Mouse (Mus musculus): Measurements from ENCODE around the gene Oat. TPM values are rescaled to one million over a fixed set of nuclear protein-coding genes. Genes with fewer than 3 reads are reported as not detected.
A peak's percentile ranks its signal among the peaks of the same experiment; 100 is the strongest.

Oat gene
- polyA plus RNA-seq, 1 experiment from 2014 or later, result 155 TPM

DNA sequence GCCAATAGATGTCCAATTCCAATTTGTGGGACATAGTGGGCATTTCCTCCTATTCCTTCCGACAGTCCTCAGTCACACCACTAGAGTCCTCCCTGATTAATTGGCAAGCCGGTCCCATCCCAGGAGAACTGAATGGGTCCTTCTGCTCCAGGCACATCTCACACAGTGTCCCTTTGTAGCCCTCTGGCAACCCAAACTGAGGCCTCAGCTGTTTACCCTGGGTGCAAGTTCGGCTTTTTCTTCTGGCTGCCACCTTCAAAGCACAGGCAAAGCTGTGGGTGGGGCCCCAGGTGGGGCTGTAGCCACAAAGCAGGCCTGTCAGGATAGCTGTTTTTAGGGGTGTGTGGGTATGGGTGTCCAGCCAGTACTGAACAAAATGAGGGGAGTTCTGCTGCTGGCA, 29.1 kb downstream of the Oat start:
- H3K9ac ChIP-seq (ENCODE audit: low read length), result no peak overlapping the region
- no peak for DNase-seq (ENCODE audit: low spot score)
- no peak for TF ChIP-seq EP300 (optimal IDR thresholded peaks at IDR 0.05)
- TF ChIP-seq CTCF (IDR thresholded peaks at IDR 0.05; ENCODE audit: low read depth), result no peak
- no peak for ATAC-seq (ENCODE audit: low FRiP score, low TSS enrichment)
- H3K4me3 ChIP-seq (ENCODE audit: low read depth, low read length), result no peak overlapping the region
- no peak overlapping the region for H3K4me2 ChIP-seq (replicated peaks; ENCODE audit: low read depth)
- no peaks in the 10 kb centered on the region for H3K9me3 ChIP-seq (ENCODE audit: control insufficient read depth, low read length)
- no peaks in the 10 kb centered on the region for H3K4me1 ChIP-seq (replicated peaks; ENCODE audit: control insufficient read depth, insufficient read depth)
- H3K27ac ChIP-seq (replicated peaks), result no peak overlapping the region
- 72% methylated on average over 3 of the region's 3 CpGs for WGBS
- no peaks in the 10 kb centered on the region for H3K36me3 ChIP-seq (ENCODE audit: control insufficient read depth, insufficient read depth, low read length)
- H3K27me3 ChIP-seq (ENCODE audit: control insufficient read depth, insufficient read depth, low read length), result no peaks in the 10 kb centered on the region

DNA sequence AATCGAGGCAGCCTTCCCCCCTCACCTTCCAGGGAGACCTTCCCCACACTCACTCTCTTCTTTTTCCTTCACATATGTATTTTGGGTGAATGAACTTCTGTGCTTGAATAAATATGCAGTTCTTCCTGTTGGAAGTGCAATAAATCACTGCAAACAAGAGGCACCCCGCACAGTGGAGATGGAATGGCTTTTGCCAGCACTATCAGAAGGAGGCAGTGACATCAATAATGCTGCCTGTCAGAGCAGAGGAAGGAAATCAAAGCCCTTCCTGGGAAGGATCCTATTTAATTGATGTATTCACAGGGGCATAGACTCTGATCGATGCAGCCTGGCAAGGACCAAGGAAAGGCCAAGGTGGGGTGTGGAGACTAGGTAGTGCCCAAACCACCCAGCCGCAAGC, 33.8 kb downstream of the Oat start:
- no peak for TF ChIP-seq CTCF (IDR thresholded peaks at IDR 0.05; ENCODE audit: low read depth)
- no peak for TF ChIP-seq EP300 (optimal IDR thresholded peaks at IDR 0.05)
- H3K9ac ChIP-seq (ENCODE audit: low read length), result no peak overlapping the region
- no peak overlapping the region for H3K4me3 ChIP-seq (ENCODE audit: low read depth, low read length)
- no peak overlapping the region for H3K27ac ChIP-seq (replicated peaks)
- ATAC-seq (ENCODE audit: low FRiP score, low TSS enrichment) (no peak), DNase-seq (ENCODE audit: low spot score) (no peak)
- no peaks in the 10 kb centered on the region for H3K9me3 ChIP-seq (ENCODE audit: control insufficient read depth, low read length)
- no peaks in the 10 kb centered on the region for H3K4me1 ChIP-seq (replicated peaks; ENCODE audit: control insufficient read depth, insufficient read depth)
- no peak overlapping the region for H3K4me2 ChIP-seq (replicated peaks; ENCODE audit: low read depth)
- 47% methylated on average over 4 of the region's 4 CpGs for WGBS
- no peaks in the 10 kb centered on the region for H3K36me3 ChIP-seq (ENCODE audit: control insufficient read depth, insufficient read depth, low read length)
- H3K27me3 ChIP-seq (ENCODE audit: control insufficient read depth, insufficient read depth, low read length), result no peaks in the 10 kb centered on the region

DNA sequence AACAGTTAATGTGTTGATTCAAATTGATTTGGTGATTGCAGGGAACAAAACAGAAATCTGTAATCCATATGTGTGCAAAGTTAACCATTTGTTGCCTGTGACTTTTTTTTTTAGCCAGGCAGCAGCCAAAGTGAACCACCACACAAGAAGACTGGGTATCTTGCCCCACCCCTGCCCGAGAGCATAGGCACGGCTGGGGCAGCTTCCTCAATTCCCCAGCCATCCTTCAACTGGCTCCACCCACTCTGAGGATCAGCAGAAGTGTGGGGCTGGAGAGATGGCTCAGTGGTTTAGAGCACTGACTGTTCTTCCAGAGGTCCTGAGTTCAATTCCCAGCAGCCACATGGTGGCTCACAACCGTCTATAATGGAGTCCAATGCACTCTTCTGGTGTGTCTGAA, 34.6 kb downstream of the Oat start:
- no peak for ATAC-seq (ENCODE audit: low FRiP score, low TSS enrichment)
- WGBS, result 71% methylated on average over 3 of the region's 3 CpGs

DNA sequence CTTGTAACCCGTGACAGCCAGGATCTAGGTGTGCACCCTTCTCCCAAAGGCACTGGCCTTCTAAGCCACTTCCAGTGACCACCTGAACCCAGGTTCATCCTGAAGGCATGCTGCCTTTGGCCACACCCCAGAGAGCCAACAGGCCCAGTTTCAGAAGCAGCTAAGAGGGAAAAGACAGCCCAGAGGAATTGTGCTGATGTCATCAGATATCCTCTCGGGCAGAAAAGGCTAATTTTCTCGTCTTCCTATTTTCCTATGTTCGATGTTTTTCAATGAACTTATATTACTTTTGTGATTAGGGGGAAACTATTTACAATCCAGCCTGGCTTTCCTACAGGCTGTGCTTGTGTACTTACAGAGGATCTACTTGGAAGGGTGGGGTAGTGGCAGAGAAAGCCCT, 35.6 kb downstream of the Oat start:
- H3K4me3 ChIP-seq (ENCODE audit: low read depth, low read length), result no peak overlapping the region
- no peaks in the 10 kb centered on the region for H3K4me1 ChIP-seq (replicated peaks; ENCODE audit: control insufficient read depth, insufficient read depth)
- H3K9me3 ChIP-seq (ENCODE audit: control insufficient read depth, low read length), result no peaks in the 10 kb centered on the region
- H3K9ac ChIP-seq (ENCODE audit: low read length), result no peak overlapping the region
- no peaks in the 10 kb centered on the region for H3K36me3 ChIP-seq (ENCODE audit: control insufficient read depth, insufficient read depth, low read length)
- no peak for ATAC-seq (ENCODE audit: low FRiP score, low TSS enrichment)
- DNase-seq (ENCODE audit: low spot score), result no peak
- TF ChIP-seq EP300 (optimal IDR thresholded peaks at IDR 0.05) (no peak), CTCF (IDR thresholded peaks at IDR 0.05; ENCODE audit: low read depth) (no peak)
- 81% methylated on average over 4 of the region's 4 CpGs for WGBS
- no peaks in the 10 kb centered on the region for H3K27me3 ChIP-seq (ENCODE audit: control insufficient read depth, insufficient read depth, low read length)
- no peak overlapping the region for H3K27ac ChIP-seq (replicated peaks)
- H3K4me2 ChIP-seq (replicated peaks; ENCODE audit: low read depth), result no peak overlapping the region

More for the DNA sequence above, 34.6 kb downstream of the Oat start:
- Histone ChIP-seq H3K4me3 (ENCODE audit: low read depth, low read length) (no peak overlapping the region), H3K9me3 (ENCODE audit: control insufficient read depth, low read length) (no peaks in the 10 kb centered on the region), H3K4me1 (replicated peaks; ENCODE audit: control insufficient read depth, insufficient read depth) (no peaks in the 10 kb centered on the region), H3K27me3 (ENCODE audit: control insufficient read depth, insufficient read depth, low read length) (no peaks in the 10 kb centered on the region), H3K4me2 (replicated peaks; ENCODE audit: low read depth) (no peak overlapping the region), H3K9ac (ENCODE audit: low read length) (no peak overlapping the region), H3K27ac (replicated peaks) (no peak overlapping the region), H3K36me3 (ENCODE audit: control insufficient read depth, insufficient read depth, low read length) (no peaks in the 10 kb centered on the region)
- TF ChIP-seq CTCF (IDR thresholded peaks at IDR 0.05; ENCODE audit: low read depth), result no peak
- TF ChIP-seq EP300 (optimal IDR thresholded peaks at IDR 0.05), result no peak
- no peak for DNase-seq (ENCODE audit: low spot score)

DNA sequence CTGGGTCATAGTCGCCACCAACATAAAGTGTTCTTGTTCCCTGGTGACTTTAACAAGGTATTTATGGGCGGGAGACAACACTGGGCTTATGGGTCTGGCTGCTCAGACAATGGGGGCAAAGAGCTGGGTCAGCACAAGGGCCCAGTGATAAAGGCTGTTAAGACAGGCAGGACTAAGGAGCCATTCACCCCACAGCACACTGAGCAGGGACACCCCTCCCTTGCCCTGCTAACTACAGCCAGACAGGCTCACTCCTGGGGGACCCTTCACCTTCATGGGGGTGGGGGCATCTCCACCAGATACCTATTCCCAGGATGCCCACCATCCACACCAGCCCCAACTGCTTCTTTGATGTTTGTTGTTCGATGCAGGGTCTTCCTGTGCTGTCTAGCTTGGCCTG, 47.0 kb downstream of the Oat start:
- H3K4me2 ChIP-seq (replicated peaks; ENCODE audit: low read depth), result no peak overlapping the region
- TF ChIP-seq CTCF (IDR thresholded peaks at IDR 0.05; ENCODE audit: low read depth) (no peak), EP300 (optimal IDR thresholded peaks at IDR 0.05) (no peak)
- no peaks in the 10 kb centered on the region for H3K9me3 ChIP-seq (ENCODE audit: control insufficient read depth, low read length)
- no peaks in the 10 kb centered on the region for H3K27me3 ChIP-seq (ENCODE audit: control insufficient read depth, insufficient read depth, low read length)
- H3K4me3 ChIP-seq (ENCODE audit: low read depth, low read length), result no peak overlapping the region
- no peak for ATAC-seq (ENCODE audit: low FRiP score, low TSS enrichment)
- no peaks in the 10 kb centered on the region for H3K4me1 ChIP-seq (replicated peaks; ENCODE audit: control insufficient read depth, insufficient read depth)
- no peaks in the 10 kb centered on the region for H3K36me3 ChIP-seq (ENCODE audit: control insufficient read depth, insufficient read depth, low read length)
- 80% methylated on average over 3 of the region's 3 CpGs for WGBS
- no peak overlapping the region for H3K9ac ChIP-seq (ENCODE audit: low read length)
- DNase-seq (ENCODE audit: low spot score), result no peak
- no peak overlapping the region for H3K27ac ChIP-seq (replicated peaks)

DNA sequence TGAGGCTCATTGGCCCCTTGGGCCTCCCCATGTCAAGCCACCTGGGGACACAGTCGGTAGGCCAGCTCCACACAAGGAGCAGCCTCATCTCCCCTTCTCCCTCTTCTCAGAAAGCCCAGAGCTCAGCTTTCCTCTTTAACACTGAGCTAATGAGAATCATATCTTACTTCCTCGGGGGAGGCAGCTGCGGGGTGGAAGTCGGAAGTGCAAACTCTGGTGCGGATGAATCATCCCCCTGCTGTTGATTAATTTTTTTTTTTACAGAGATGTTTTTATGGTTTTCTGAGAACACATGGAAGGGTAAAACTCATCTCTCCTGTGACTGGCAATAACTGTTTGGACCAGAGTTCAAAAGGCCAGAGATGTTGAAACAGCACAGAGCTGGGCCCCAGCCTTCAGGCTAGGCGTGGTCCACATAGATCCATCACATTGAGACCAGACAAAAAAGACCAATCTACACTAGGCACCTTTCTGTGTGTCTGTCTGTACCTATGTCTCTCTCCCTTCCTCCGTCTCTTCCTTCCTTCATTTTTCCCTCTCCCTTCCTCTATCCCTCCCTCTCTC, 62.7 kb downstream of the Oat start:
- ATAC-seq (ENCODE audit: low FRiP score, low TSS enrichment), result peak; percentile 32; the same call in 1 of the 2 replicates
- 42% methylated on average over 7 of the region's 7 CpGs for WGBS
- Histone ChIP-seq H3K27ac (replicated peaks) (no peak overlapping the region), H3K9ac (ENCODE audit: low read length) (no peak overlapping the region), H3K9me3 (ENCODE audit: control insufficient read depth, low read length) (no peaks in the 10 kb centered on the region), H3K4me3 (ENCODE audit: low read depth, low read length) (no peak overlapping the region), H3K36me3 (ENCODE audit: control insufficient read depth, insufficient read depth, low read length) (no peaks in the 10 kb centered on the region), H3K4me2 (replicated peaks; ENCODE audit: low read depth) (no peak overlapping the region), H3K4me1 (replicated peaks; ENCODE audit: control insufficient read depth, insufficient read depth) (no peaks in the 10 kb centered on the region), H3K27me3 (ENCODE audit: control insufficient read depth, insufficient read depth, low read length) (no peaks in the 10 kb centered on the region)
- TF ChIP-seq EP300 (optimal IDR thresholded peaks at IDR 0.05) (no peak), CTCF (IDR thresholded peaks at IDR 0.05; ENCODE audit: low read depth) (no peak)
- no peak for DNase-seq (ENCODE audit: low spot score)
